Mouse (Mus musculus): Measurements from ENCODE around the gene Grb10. TPM values are rescaled to one million over a fixed set of nuclear protein-coding genes. Genes with fewer than 3 reads are reported as not detected.

Grb10 gene
- total RNA-seq, 4 experiments from 2014 or later, result 64.1 to 75.4 (median 74.2) TPM

DNA sequence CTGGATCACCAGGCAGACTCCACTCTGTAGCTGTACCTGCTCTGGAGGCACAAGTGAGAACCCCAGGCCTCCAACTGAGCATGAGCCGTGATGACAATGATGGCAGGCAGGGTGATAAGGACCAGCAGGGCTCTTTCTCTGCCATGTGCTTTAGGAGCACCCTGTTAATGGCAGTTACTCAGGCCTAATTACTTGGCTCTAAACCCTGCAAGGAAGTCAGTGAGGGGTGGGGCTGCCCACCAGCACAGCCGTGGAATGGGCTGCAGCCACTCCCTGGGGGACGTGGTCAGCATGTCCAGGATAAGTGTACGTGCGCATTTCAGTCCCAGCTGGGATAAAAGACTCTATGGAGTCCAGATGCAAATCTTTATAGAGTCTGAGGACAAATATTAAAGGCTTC lies 5.7 kb downstream of the Grb10 start:
- DNase-seq, result no peak

- no peak for DNase-seq
Measured at GRCm38 (mm10) chr11:12026638-12027037, 11.8 kb downstream of the Grb10 start.

GRCm38 (mm10) chr11:12025756-12026593 lies 12.5 kb downstream of the Grb10 start:
- peak; percentile 48 for DNase-seq

- DNase-seq, result no peak
Measured at GRCm38 (mm10) chr11:12025392-12025755, 13.1 kb downstream of the Grb10 start.

GRCm38 (mm10) chr11:12023051-12023450 lies 15.4 kb downstream of the Grb10 start:
- DNase-seq, result no peak

- no peak for DNase-seq
Measured at GRCm38 (mm10) chr11:12019651-12020050, 18.8 kb downstream of the Grb10 start.

GRCm38 (mm10) chr11:12018604-12019003 lies 19.9 kb downstream of the Grb10 start:
- DNase-seq, result no peak

DNA sequence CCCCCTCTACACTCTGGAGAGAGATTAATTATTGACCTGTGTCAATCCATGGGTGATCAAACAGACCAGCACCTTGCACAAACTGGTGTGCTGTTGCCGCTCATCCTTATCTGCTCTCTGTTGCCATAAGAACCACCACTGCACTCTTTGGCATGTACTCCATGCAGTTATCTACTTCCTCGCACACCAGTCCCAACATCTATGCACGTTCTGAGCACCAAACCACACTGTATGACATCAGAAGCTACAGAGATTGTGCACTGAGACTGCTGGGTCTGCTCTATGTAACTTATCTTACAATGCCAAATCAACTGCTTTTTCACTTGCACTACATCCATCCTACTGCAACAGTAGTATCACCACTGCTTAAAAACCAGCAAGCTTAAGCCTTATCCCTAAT lies 28.4 kb downstream of the Grb10 start:
- DNase-seq, result no peak

- DNase-seq, result peak; percentile 24
Measured at GRCm38 (mm10) chr11:12000293-12000910, 38.1 kb downstream of the Grb10 start.

DNA sequence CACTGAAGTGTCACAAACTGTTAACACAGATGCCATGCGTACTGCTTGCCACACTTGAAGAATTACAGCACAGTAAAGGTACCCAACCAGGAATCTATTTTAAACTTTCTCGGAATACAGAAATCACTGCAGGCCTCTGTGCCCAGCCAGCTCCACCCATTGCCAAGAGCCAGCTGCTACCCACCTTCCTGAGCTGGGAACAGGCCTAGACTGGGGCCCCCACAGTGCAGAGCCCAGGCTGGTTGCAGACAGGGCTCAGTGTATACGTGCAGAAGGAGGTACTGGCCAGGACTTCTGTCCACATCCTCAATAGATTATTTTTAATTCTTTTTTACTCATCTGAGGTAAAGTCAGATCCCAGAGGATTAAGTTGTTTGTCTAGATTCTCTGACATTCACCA lies 39.6 kb downstream of the Grb10 start:
- DNase-seq, result no peak

DNA sequence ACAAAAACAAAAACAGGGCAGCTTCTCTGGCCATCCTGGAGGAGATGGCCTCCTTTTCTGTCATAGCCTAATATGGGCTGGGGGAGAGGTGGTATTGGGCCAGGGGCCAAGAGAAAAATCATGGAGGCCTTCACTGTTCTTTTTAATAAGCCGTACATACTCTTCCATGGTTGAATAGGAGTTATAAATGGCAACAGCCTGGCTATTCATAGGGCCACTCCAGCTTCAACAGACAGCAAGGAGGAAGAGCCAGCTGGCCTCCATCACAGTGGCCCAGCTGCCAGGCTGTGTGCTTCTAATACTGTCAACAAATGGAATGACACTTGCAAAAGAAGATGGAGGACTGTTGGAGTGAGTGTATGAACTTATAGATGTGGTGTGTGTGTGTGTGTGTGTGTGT lies 41.4 kb downstream of the Grb10 start:
- DNase-seq, result no peak

DNA sequence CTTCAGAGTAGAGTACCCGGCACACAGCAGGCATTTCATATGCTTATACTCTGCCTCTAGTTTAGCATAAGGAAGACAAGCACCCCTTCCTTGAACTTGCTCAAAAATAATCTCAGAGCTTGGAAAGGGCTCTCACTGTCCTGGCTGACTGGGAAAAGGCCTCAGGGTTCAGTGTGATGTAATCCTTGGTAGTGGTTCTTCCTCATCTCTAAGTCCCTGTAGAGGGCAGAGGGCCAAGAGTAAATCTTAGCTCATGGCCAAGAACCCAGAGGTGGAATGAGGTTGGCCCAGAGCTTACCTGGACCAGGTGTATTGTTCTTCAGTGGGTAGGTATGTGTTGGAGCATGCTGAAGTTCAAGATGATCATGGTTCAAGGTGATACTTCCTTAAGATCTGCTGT lies 43.1 kb downstream of the Grb10 start:
- DNase-seq, result no peak

GRCm38 (mm10) chr11:11993807-11994206 lies 44.7 kb downstream of the Grb10 start:
- DNase-seq, result no peak

GRCm38 (mm10) chr11:11993183-11993582 lies 45.3 kb downstream of the Grb10 start:
- no peak for DNase-seq

- DNase-seq, result no peak
Measured at GRCm38 (mm10) chr11:11989850-11990249, 48.6 kb downstream of the Grb10 start.

DNA sequence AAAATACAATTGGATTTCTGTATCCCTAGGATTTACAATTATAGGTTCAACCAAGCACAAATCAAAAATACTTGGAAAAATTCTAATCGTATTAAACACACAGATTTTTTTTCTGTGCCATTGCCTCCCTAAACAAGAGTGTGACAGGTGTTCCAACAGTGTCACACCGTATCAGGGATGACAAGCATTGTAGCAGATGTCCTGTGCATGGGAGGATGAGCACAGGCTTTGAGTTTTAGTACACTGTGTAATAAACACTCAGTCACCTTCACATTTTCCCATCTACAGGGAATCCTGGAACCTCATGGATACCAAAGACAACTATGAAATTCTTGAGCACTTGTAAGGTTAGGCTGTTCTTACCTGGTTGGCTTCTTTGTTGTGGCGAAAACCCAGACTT lies 51.2 kb downstream of the Grb10 start:
- no peak for DNase-seq

- no peak for DNase-seq
Measured at GRCm38 (mm10) chr11:11978611-11979197, 59.8 kb downstream of the Grb10 start.

DNA sequence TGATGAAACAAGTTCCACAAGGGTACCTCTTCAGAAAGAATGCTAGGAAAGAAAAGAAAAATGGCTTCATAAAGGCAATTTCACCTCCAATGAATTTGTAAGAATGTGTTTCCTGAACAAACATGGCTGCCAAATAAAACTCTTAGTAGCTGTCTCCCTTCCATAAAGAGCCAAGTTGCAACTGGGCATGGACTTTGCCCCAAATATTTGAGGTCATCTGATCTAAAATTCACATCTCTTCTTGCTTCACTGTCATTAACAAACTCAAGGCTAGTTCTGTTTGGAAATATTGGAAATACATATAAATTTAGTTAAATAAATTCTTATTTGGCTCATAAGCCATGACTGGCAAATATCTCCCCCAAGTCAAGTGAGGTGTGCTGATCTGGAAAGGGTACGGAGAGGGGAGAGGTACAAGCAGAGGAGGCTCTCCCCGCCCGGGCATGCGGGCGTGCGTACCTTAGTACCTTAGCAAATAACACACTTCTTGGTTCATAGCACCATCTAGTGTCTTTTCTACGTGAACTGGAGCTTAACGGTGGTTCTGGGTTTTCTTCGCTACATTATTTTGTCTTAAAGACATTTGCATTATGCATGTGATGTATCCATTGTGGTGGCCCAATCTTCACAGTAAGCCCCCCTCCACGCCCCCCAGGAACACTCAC lies 63.8 kb downstream of the Grb10 start:
- DNase-seq, result no peak

DNA sequence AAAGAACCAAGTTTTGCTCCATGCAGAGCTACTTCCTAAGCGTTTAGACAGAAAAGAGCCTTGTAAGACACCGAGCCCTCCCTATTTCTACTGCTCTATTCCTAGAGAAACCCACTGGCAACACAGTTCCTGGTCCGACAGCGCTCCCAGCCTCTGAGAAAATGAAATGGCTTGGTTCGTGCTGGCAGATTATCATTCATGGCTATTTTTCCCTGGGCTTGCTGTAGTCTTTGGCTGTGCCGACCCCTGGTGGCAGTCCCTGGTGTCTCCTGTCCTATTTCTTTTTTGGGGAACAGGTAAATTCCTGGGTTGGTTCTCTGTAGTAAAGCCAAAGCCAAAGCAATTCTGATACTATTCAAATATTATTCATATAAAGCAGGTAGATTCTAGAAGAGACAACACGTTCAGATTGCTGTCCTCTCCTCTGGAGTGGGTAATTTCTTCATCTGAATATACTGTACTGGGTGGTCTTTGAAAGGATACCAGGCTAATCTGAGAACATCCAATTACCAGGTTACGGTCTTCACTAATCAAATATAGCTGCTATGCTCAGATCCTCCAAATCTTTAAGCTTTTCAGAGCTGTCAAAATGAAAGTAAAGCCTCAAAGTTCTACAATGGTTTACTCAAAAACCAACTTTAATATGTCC lies 65.0 kb downstream of the Grb10 start:
- peak; percentile 71 for DNase-seq

DNA sequence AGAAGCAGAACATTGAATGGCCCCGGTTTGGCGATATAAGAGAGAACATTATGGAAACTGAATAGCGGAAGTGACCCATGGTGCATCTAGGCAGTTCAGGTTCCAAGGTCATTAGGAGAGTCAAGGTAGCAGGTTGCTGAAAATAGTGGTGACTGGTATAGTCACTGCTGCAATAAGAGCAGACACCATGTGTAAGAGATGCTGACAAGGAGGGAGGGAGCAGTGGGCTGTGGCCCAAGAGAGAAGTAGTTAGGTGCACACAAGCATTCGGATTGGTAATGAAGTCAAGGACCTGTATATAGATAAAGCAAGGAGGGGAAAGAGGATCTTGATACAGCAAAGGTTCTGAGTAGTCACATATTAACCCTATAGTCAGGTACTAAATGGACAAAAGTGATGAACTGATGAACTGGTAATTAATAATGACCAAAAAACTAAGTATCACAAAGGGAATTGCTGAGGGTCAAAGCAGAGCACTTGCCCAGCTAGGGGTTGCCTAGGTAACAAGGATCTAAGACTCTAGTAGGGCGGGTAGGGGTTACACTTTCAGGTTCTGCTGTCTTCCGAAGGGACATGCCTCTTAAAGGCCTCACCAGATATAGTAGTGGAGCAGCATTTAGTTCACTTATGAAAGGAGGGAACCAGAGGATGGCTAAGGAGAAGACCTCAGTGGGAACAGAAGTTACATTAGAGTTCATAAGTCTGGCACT lies 65.9 kb downstream of the Grb10 start:
- no peak for DNase-seq

DNA sequence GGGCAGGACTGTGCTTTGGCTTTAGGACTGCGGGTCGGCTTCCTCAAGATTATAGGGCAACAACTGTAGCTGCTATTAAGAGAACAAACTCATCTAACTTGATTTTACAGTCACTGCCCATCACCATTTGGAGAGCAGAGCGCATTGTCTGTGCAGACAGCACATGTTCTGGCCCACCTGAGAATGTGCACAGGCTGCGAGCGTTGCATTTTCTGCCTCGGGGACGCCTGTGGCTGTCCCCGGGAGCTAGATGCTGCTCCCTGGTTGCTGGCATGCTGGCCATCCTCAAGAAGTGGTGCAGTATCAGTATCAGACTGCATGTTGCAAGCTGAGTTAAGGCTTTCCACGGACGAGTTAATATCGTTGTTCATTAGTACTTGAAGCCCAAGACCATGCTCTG lies 68.2 kb downstream of the Grb10 start:
- DNase-seq, result no peak

GRCm38 (mm10) chr11:11968830-11969229 lies 69.7 kb downstream of the Grb10 start:
- no peak for DNase-seq

Data from adrenal gland, adult 8-10 months (tissue).